Mouse (Mus musculus) heart, postnatal 4 days (tissue): ENCODE results near the gene Arpin. TPM values are rescaled to one million over a fixed set of nuclear protein-coding genes. Genes with fewer than 3 reads are reported as not detected.

Source experiments
- DNase-seq: peaks from one replicate; pipeline ENCODE4 v3.0.0; 2021
- total RNA-seq, 2 experiments: library from RNA; stranded (reverse); gene quantifications; 2 replicates each; pipeline ENCODE4 v1.2.3; 2021

The Arpin gene
- total RNA-seq, result 10 to 100 TPM; 25.1 to 26.0 TPM

DNA sequence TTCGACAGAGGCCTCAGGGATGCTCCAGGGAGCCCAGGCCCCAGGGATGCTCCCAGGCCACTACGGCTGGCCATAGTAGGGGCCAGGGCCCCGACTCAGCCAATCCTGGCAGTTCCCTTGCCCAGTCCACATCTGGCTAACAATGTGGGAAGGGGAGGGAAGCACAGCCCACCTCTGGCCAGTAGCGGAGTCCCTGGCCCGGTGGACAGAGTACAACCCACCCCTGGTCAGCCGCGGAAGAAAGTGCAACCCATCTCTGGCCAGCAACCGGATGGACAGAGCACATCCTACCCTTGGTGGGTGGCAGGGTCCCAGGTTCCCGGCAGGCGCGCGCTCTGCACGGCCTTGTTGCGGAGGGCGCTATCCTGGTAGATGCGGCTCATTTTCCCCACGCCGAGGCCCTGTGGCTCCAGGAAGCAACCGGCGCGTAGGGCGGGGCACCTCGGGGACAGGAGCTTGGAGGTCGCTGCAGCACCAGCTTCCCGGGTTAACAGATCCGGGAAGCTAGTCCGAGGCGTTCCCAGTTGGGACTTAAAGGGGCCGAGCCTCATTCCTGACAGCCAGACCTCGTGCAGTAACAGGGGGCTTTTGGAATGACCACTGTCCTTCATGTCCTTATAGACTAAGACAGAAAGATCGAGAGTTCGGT is at the start of gene Arpin:
Gene Arpin, minus strand, starts transcription at position 498 of the 649 bp plus-strand sequence.
- DNase-seq, result peak; percentile 81

GRCm38 (mm10) chr7:79975316-79975715 is 40.2 kb upstream of the Arpin start:
- no peak for DNase-seq

GRCm38 (mm10) chr7:79972195-79972594 is 37.0 kb upstream of the Arpin start:
- DNase-seq, result no peak

DNA sequence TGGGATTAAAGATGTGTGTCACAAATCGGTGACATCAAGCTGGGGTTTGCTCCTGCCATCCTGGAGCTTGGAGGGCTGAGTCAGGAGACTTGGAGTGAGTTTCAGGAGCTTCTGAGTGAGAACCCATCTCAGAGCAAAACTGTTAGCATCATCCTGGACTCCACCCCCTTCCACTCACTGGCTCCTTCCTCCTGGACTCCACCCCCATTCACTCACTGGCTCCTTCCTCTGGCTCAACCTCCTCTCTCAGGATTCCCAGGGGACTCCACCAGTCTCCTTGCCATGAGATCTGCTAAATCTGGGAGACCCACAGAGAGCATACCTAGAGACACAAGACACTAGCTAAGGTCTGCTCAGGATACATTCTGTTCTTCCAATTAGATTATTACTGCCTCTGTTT is 35.2 kb upstream of the Arpin start:
- DNase-seq, result no peak

DNA sequence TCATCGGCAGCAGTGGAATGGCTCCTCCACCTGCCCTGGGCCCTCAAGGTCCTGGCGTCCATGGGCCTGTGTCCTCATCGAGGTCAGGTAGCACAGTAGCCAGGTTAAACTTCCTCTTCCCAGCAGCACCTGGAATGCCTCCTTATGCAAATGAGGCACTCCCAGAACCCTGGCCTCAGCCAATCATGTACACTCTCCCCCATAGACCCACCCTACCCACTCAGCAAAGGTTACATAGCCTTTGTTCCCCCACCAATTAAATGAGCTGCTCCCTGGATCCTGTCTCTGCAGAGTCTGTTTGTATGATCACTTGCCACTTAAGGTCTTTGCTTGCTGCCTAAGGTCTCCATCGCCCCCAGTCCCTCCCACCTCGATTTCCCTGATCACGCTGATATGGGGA is 33.2 kb upstream of the Arpin start:
- no peak for DNase-seq

DNA sequence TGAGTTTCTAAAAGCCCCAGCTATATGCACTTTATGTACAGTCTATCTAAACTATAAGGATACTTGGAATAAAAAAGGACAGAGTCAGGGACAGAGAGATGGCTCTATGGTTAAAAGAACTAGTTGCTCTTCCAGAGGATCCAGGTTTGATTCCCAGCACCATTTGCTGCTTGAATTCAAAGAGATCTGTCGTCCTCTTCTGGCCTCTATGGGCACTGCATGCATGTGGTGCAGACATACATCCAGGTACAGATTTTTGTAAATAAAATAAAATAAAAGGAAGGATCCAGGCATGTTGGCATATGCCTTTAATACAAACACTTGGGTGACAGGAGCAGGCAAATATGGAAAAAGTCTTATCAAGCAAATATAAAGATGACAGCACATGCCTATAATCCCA is 26.4 kb upstream of the Arpin start:
- DNase-seq, result no peak

- no peak for DNase-seq
Observed at GRCm38 (mm10) chr7:79956131-79956530, 21.0 kb upstream of the Arpin start.

- DNase-seq, result no peak
Observed at GRCm38 (mm10) chr7:79954890-79955289, 19.7 kb upstream of the Arpin start.

- DNase-seq, result no peak
Observed at GRCm38 (mm10) chr7:79951038-79951437, 15.9 kb upstream of the Arpin start.

DNA sequence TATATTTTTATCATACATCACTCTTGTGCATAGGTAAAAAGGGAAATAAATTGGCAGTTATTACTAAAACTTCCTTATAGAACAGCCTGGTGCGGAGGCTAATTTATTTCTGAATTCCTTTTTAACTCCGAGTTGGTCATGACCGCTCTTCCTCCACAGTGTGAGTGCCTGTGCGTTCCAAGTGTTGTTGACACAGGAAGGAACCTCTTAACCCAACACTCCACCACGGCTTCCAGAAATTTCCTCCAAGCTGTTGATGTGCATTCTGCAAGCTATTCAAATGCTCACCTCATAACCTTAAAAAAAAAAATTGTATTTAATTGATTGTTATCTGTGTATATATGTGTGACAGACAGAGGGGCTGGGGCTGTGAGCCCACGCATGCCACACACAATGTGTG is 15.1 kb upstream of the Arpin start:
- DNase-seq, result no peak

DNA sequence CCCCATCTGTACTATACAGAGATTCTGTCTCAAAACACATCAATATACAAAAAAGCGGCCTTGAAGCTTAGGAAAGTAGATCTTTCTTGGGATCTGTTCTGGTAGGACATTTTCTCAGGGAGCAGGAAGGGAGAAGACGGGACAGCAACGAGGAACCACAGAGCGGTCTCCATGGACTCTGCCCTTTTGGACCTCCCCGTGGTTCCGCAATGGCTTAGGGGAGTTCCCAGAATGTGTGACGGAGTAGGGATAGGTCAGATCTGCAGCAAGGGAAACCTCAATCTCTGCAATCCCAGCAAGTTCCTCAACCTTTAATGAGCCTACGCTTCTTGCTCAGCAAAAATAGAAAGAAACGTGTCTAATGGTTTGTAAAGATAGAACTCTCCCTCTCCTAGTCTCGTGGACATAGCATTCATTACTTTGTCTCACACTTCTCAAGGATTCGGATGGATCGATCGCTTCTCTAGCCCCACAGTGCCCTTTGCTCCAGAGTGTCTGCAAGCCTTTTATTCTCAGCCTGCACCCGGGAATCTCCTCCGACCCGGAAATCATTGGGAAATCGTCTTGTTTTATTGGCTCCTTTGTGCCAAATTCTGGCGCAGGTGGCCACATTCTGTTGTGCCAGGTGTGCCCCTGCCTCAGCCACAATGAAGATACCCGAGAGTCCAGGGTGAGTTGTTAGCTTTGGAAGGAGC is 499 bp upstream of the Arpin start:
- DNase-seq, result peak; percentile 38

DNA sequence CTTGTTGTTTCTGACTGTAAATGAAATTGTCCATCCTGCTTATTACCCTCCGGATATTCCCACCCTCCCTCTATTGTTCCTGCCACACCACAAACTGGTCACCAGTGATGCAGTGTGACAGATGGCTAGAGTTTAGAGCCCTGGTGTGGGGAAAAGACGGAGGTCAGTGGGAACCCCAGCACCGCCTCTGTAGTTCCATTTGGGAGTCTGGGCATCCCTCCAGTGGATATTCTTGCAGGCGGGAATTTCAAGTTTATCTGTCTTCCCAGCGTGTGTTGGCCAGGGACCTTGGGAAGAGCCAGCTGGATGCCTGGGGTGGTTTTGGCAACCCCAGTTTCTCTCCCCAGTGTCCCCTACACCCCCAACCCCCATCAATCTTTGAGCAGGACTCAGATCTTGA is 698 bp downstream of the Arpin start:
- DNase-seq, result peak; percentile 61

DNA sequence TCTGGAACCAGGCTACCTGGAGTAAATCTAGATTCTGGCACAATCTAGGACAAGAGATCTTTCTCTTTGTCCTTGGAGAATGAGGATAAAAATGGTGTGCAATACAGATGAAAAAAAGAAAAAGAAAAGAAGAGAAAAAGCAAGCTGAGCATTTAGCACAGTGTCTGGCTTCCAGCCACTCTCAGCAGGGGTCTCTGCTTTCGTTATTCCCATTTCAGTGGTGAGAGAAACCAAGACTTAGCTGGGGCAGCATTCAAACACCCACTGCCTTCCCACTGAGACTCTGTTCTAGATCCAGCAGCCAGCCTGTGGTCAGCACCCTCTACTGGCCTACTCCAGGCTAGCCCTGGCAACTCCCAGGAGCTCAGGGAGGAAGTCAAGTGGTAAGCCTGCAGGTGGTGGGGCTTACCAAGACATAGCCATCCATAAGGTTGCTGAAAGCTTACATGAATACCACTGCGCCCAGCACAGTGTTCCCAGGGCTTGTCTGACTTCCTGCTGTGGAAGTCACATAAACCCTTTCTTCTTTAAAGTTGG is 6.6 kb downstream of the Arpin start:
- DNase-seq, result no peak

GRCm38 (mm10) chr7:79920344-79920983 is 14.7 kb downstream of the Arpin start, which contains the start of gene Ap3s2:
TSS of gene Ap3s2 (minus strand) at chr7:79920649.
- peak; percentile 91 for DNase-seq

- DNase-seq, result peak; percentile 47
Observed at GRCm38 (mm10) chr7:79914556-79914955, 20.6 kb downstream of the Arpin start.

DNA sequence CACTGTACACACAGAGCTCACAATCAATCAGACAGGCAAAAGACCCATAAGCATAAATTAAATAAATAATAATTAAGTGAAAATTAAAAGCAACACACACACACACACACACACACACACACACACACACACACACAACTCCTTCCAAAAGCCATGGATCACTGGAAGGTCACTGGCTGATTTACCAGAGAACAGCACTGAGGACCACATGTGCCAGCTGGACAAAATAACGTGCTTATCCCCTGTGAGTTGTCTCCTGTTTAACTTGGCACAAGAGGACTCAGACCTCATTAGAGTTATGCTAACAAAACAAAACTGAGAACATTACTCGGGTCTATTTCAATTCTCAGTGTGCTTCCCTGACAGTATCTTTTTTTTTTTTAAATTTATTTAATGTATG is 27.8 kb downstream of the Arpin start:
- peak; percentile 25 for DNase-seq

GRCm38 (mm10) chr7:79906914-79907313 is 28.2 kb downstream of the Arpin start:
- DNase-seq, result no peak

GRCm38 (mm10) chr7:79905193-79905592 is 30.0 kb downstream of the Arpin start:
- no peak for DNase-seq

DNA sequence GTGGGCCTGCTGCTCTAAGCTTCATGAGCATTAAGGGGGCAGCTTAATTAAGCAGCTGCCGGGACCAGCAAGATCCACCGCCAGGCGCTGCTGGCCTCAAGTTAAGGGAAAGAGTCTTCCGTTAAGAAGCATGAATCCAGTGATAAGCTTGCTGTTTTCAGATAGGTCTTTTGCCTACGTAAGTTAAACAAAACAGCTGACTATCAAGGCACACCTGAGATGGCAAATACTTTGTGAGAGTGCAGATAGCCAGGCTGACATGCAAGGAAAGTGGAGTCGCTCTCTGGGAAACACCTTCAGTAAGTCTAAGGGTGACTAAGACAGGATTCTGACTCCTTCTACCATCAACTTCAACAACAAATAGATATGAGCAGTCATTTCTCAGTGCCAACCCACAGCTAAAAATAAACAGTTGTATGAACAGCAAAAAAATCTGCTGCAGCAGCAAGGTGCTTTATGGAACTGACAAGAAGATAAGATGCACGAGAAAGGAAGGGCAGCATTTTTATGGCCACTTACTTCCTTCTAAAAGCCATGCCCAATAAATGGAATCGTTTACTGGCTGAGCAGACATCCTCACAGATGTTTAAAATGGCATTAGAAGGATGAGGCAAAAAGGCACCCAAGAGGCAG is 31.9 kb downstream of the Arpin start:
- no peak for DNase-seq

GRCm38 (mm10) chr7:79900753-79901152 is 34.4 kb downstream of the Arpin start:
- DNase-seq, result no peak

DNA sequence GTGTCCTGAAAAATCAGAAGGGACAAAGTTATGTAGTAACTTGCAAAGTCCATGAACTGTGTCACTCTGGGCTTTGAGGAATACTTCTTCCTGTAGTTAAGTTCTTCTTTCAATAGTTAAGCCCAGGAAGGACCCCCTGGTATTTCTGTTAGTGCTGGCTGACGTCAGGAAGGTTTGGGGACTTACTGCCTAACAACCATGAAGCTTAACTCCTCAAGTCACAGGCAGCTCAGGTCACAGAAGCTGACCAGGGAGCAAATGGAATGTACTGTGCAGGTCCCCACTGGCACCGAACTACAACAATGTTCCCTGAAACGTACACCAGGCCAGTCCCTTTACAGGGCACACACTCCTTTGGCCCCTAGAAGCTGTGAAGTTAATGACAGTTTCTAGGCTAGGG is 39.9 kb downstream of the Arpin start:
- no peak for DNase-seq

DNA sequence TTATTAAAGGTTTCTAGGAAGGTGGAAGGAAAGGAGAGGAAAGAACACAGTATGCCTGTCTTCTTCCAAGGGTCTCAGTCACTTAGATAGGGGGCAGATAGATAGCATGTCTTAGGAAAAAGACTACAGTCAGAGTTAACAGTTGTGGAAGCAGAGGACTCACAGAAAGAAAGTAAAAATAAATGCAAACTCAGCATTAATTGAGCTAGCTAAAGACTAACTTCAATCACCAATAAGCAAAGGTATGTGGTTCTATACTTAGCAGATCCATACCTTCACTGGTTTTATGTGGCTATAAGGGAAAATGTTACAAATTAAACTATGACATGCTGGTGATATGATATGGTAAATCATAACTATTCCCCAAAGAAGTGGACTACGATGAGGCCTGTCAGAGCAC is 40.4 kb downstream of the Arpin start:
- DNase-seq, result no peak
